Mouse (Mus musculus): Measurements from ENCODE around the gene Sox5.

Gene Sox5

GRCm38 (mm10) chr6:144451631-144452030 is 330.1 kb downstream of the Sox5 start:
- DNase-seq (ENCODE audit: low read depth in 2 of 2, low spot score in 2 of 2), result no peak

GRCm38 (mm10) chr6:144445761-144446373 is 335.9 kb downstream of the Sox5 start:
- no peak for DNase-seq (ENCODE audit: low read depth in 2 of 2, low spot score in 2 of 2)

GRCm38 (mm10) chr6:144444367-144444766 is 337.4 kb downstream of the Sox5 start:
- no peak for DNase-seq (ENCODE audit: low read depth in 2 of 2, low spot score in 2 of 2)

- no peak for DNase-seq (ENCODE audit: low read depth in 2 of 2, low spot score in 2 of 2)
Observed at GRCm38 (mm10) chr6:144443681-144444080, 338.1 kb downstream of the Sox5 start.

- DNase-seq (ENCODE audit: low read depth in 2 of 2, low spot score in 2 of 2), result no peak
Observed at GRCm38 (mm10) chr6:144429276-144429675, 352.5 kb downstream of the Sox5 start.

GRCm38 (mm10) chr6:144408030-144408429 is 373.7 kb downstream of the Sox5 start:
- no peak for DNase-seq (ENCODE audit: low read depth in 2 of 2, low spot score in 2 of 2)

GRCm38 (mm10) chr6:144398115-144398514 is 383.7 kb downstream of the Sox5 start:
- DNase-seq (ENCODE audit: low read depth in 2 of 2, low spot score in 2 of 2), result no peak

GRCm38 (mm10) chr6:144393151-144393550 is 388.6 kb downstream of the Sox5 start:
- no peak for DNase-seq (ENCODE audit: low read depth in 2 of 2, low spot score in 2 of 2)

- DNase-seq (ENCODE audit: low read depth in 2 of 2, low spot score in 2 of 2), result no peak
Observed at GRCm38 (mm10) chr6:144389333-144390054, 392.3 kb downstream of the Sox5 start.

GRCm38 (mm10) chr6:144387539-144388255 is 394.1 kb downstream of the Sox5 start:
- no peak for DNase-seq (ENCODE audit: low read depth in 2 of 2, low spot score in 2 of 2)

GRCm38 (mm10) chr6:144380641-144381040 is 401.1 kb downstream of the Sox5 start:
- no peak for DNase-seq (ENCODE audit: low read depth in 2 of 2, low spot score in 2 of 2)

- DNase-seq (ENCODE audit: low read depth in 2 of 2, low spot score in 2 of 2), result no peak
Observed at GRCm38 (mm10) chr6:144380171-144380570, 401.6 kb downstream of the Sox5 start.

GRCm38 (mm10) chr6:144374810-144375209 is 407.0 kb downstream of the Sox5 start:
- DNase-seq (ENCODE audit: low read depth in 2 of 2, low spot score in 2 of 2), result no peak

- no peak for DNase-seq (ENCODE audit: low read depth in 2 of 2, low spot score in 2 of 2)
Observed at GRCm38 (mm10) chr6:144370699-144371098, 411.1 kb downstream of the Sox5 start.

- no peak for DNase-seq (ENCODE audit: low read depth in 2 of 2, low spot score in 2 of 2)
Observed at GRCm38 (mm10) chr6:144367626-144368077, 414.1 kb downstream of the Sox5 start.

GRCm38 (mm10) chr6:144361267-144362038 is 420.3 kb downstream of the Sox5 start:
- DNase-seq (ENCODE audit: low read depth in 2 of 2, low spot score in 2 of 2), result no peak

- no peak for DNase-seq (ENCODE audit: low read depth in 2 of 2, low spot score in 2 of 2)
Observed at GRCm38 (mm10) chr6:144357081-144357480, 424.7 kb downstream of the Sox5 start.

GRCm38 (mm10) chr6:144351049-144351448 is 430.7 kb downstream of the Sox5 start:
- no peak for DNase-seq (ENCODE audit: low read depth in 2 of 2, low spot score in 2 of 2)

GRCm38 (mm10) chr6:144343338-144343737 is 438.4 kb downstream of the Sox5 start:
- DNase-seq (ENCODE audit: low read depth in 2 of 2, low spot score in 2 of 2), result no peak

GRCm38 (mm10) chr6:144339554-144339953 is 442.2 kb downstream of the Sox5 start:
- DNase-seq (ENCODE audit: low read depth in 2 of 2, low spot score in 2 of 2), result no peak

GRCm38 (mm10) chr6:144339006-144339405 is 442.8 kb downstream of the Sox5 start:
- no peak for DNase-seq (ENCODE audit: low read depth in 2 of 2, low spot score in 2 of 2)

All from CD8-positive naive resting alpha-beta T cell, adult 2 months (primary cell).